Mouse (Mus musculus): Measurements from ENCODE around the gene Mfn1.
A peak's percentile ranks its signal among the peaks of the same experiment; 100 is the strongest.

DNA sequence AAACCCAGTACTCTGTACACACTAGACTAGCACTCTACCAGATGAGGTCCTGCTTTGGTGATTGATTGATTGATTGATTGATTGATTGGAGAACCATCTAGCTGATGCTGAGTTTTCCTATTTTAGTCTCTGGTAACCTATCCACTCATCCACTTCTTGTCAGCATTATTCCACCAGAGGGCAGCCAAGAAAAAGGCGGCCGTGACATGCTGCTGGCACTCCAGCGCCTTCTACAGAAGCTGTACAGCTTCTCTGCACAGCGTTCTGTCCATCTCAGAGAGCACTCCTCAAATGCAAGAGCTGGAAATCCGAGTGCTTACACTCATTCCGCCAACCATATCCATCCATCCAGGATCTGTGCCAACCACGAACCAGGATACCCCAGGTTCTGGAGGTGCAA lies 81.3 kb downstream of the Mfn1 start:
- peak; percentile 57 for TF ChIP-seq CTCF (IDR thresholded peaks at IDR 0.05; ENCODE audit: low read depth, low read length)
- no peak for TF ChIP-seq POLR2A (IDR thresholded peaks at IDR 0.05; ENCODE audit: extremely low read depth, insufficient read depth, low read length)

Measured in liver, adult 2 months (tissue).